Mouse (Mus musculus) spleen, adult 2 months (tissue): ENCODE data around the gene Dgki.

Experiments
- CTCF ChIP-seq: fragments of 200-500 bp; IDR thresholded peaks from 2 replicates; pipeline ENCODE4 v1.5.1; 2011; ENCODE audit warnings: mild to moderate bottlenecking, inconsistent platforms; ENCODE audit not compliant: insufficient read depth, insufficient read length, insufficient replicate concordance; ENCODE audit errors: extremely low read depth
- POLR2A ChIP-seq: fragments of 200-500 bp; IDR thresholded peaks from 2 replicates; pipeline ENCODE4 v1.6.1; 2011; ENCODE audit warnings: low read depth, low read length, inconsistent platforms

GRCm38 (mm10) chr6:37261236-37261852 is 38.6 kb downstream of the Dgki start:
- TF ChIP-seq CTCF = no peak
- no peak for TF ChIP-seq POLR2A
